Mouse (Mus musculus) MEL (cell line): Measurements from ENCODE around the gene Igf2r.

Source experiments
- CHD2 ChIP-seq: IDR thresholded peaks from 2 replicates; pipeline ENCODE4 v1.6.1; 2011; ENCODE audit warnings: low read length, improper control_type of control experiment
- CTCF ChIP-seq, 3 experiments: IDR thresholded peaks in 2 of 3; conservative IDR thresholded peaks in 1 of 3; 2 replicates each; pipeline ENCODE4 v1.5.1; 2011 to 2012; ENCODE audit warnings: low read length in 3 of 3, low read depth in 2 of 3, mild to moderate bottlenecking in 2 of 3, improper control_type of control experiment in 1 of 3, inconsistent platforms in 1 of 3, mixed read lengths in 1 of 3, moderate library complexity in 1 of 3; ENCODE audit not compliant: control insufficient read depth in 1 of 3, insufficient read depth in 1 of 3, poor library complexity in 1 of 3, severe bottlenecking in 1 of 3
- MAX ChIP-seq: IDR thresholded peaks from 2 replicates; pipeline ENCODE4 v1.6.1; 2011; ENCODE audit warnings: low read length, improper control_type of control experiment
- MXI1 ChIP-seq: IDR thresholded peaks from 2 replicates; pipeline ENCODE4 v1.6.1; 2011; ENCODE audit warnings: mild to moderate bottlenecking, low read depth, low read length, improper control_type of control experiment
- MYC ChIP-seq: IDR thresholded peaks from 2 replicates; pipeline ENCODE4 v1.6.1; 2011; ENCODE audit warnings: low read depth, mild to moderate bottlenecking, low read length, improper control_type of control experiment, moderate library complexity
- POLR2A ChIP-seq, 2 experiments: IDR thresholded peaks; 2 replicates each; pipeline ENCODE4 v1.6.1; 2011 to 2012; ENCODE audit warnings: low read length in 2 of 2, mild to moderate bottlenecking in 2 of 2, control low read depth in 1 of 2, improper control_type of control experiment in 1 of 2, low read depth in 1 of 2, moderate library complexity in 1 of 2; ENCODE audit not compliant: control insufficient read depth in 1 of 2, insufficient read depth in 1 of 2, poor library complexity in 1 of 2
- POLR2AphosphoS2 ChIP-seq: IDR thresholded peaks from 2 replicates; pipeline ENCODE4 v1.6.1; 2011; ENCODE audit warnings: low read length, improper control_type of control experiment
- POLR2AphosphoS5 ChIP-seq: IDR thresholded peaks from 2 replicates; pipeline ENCODE4 v1.6.1; 2012; ENCODE audit warnings: low read depth, borderline replicate concordance, mild to moderate bottlenecking, inconsistent platforms, low read length, moderate library complexity, mixed read lengths
- SIN3A ChIP-seq: IDR thresholded peaks from 2 replicates; pipeline ENCODE4 v1.6.1; 2012; ENCODE audit warnings: low read length, improper control_type of control experiment, inconsistent platforms
- TCF12 ChIP-seq: IDR thresholded peaks from 2 replicates; pipeline ENCODE4 v1.6.1; 2014; ENCODE audit warnings: low read depth, mild to moderate bottlenecking, inconsistent platforms, low read length, improper control_type of control experiment, moderate library complexity
- ZKSCAN1 ChIP-seq: IDR thresholded peaks from 2 replicates; pipeline ENCODE4 v1.6.1; 2012; ENCODE audit warnings: low read depth, mild to moderate bottlenecking, inconsistent platforms, low read length, improper control_type of control experiment, moderate library complexity
- ZNF384 ChIP-seq: IDR thresholded peaks from 2 replicates; pipeline ENCODE4 v1.6.1; 2012; ENCODE audit warnings: low read depth, mild to moderate bottlenecking, inconsistent platforms, low read length, improper control_type of control experiment

DNA sequence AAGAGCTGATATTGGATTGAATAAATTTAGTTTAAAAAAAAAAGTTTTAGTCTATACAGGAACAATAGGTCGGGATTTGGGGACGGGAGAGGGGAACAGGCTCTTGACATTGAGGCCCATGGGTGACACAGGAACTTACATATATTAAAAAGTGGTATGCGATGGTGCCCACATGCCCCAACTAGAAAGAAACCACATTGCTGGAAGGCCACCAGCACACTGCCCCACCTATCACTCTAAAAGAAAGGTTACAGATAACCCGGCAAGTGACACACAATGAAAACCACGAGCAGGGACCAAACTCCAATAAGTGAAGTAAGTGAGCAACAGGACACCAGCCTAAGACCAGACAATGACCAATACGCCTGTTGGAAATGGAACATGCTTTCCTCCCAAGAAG lies 36.3 kb downstream of the Igf2r start:
- no peak for TF ChIP-seq CHD2
- no peak for TF ChIP-seq MYC
- TF ChIP-seq CTCF (IDR thresholded peaks at IDR 0.05 in 2 of 3, conservative IDR thresholded peaks at IDR 0.05 in 1 of 3; ENCODE audit: control insufficient read depth in 1 of 3, insufficient read depth in 1 of 3, low read depth in 2 of 3, low read length in 3 of 3, poor library complexity in 1 of 3, severe bottlenecking in 1 of 3), result no peak
- no peak for TF ChIP-seq MAX
- TF ChIP-seq ZNF384, result no peak
- TF ChIP-seq ZKSCAN1, result no peak
- TF ChIP-seq SIN3A, result no peak
- TF ChIP-seq POLR2AphosphoS5, result no peak
- no peak for TF ChIP-seq POLR2AphosphoS2
- no peak for TF ChIP-seq TCF12
- TF ChIP-seq POLR2A (IDR thresholded peaks at IDR 0.05; ENCODE audit: control insufficient read depth in 1 of 2, insufficient read depth in 1 of 2, low read depth in 1 of 2, low read length in 2 of 2, poor library complexity in 1 of 2), result no peak
- no peak for TF ChIP-seq MXI1
